Mouse (Mus musculus): ENCODE data around the gene Tmprss7. TPM values are rescaled to one million over a fixed set of nuclear protein-coding genes. Genes with fewer than 3 reads are reported as not detected.

Gene Tmprss7
- polyA plus RNA-seq, 1 experiment from 2014 or later = not detected

GRCm38 (mm10) chr16:45695445-45696160 is 2.1 kb upstream of the Tmprss7 start:
- H3K4me3 ChIP-seq (ENCODE audit: low read length) = no peak overlapping the region
- ATAC-seq (ENCODE audit: low read depth) = no peak
- H3K27me3 ChIP-seq (ENCODE audit: control insufficient read depth, insufficient read depth, low read depth, low read length) = no peaks in the 10 kb centered on the region
- H3K4me2 ChIP-seq (ENCODE audit: low read depth, low read length) = no peak overlapping the region
- WGBS = 67% methylated on average over 9 of the region's 9 CpGs
- H3K9me3 ChIP-seq (ENCODE audit: control insufficient read depth, low read length) = no peaks in the 10 kb centered on the region
- H3K27ac ChIP-seq (ENCODE audit: low read length) = no peak overlapping the region
- H3K36me3 ChIP-seq (ENCODE audit: control insufficient read depth, insufficient read depth, low read length) = no peaks in the 10 kb centered on the region
- no peak overlapping the region for H3K9ac ChIP-seq (ENCODE audit: low read length)
- no peaks in the 10 kb centered on the region for H3K4me1 ChIP-seq (replicated peaks; ENCODE audit: control insufficient read depth, insufficient read depth, low read length)

GRCm38 (mm10) chr16:45692851-45693250 is 607 bp downstream of the Tmprss7 start:
- WGBS = 73% methylated on average over 3 of the region's 3 CpGs
- no peaks in the 10 kb centered on the region for H3K27me3 ChIP-seq (ENCODE audit: control insufficient read depth, insufficient read depth, low read depth, low read length)
- no peak overlapping the region for H3K4me2 ChIP-seq (ENCODE audit: low read depth, low read length)
- H3K27ac ChIP-seq (ENCODE audit: low read length) = no peak overlapping the region
- H3K4me1 ChIP-seq (replicated peaks; ENCODE audit: control insufficient read depth, insufficient read depth, low read length) = no peaks in the 10 kb centered on the region
- no peaks in the 10 kb centered on the region for H3K9me3 ChIP-seq (ENCODE audit: control insufficient read depth, low read length)
- ATAC-seq (ENCODE audit: low read depth) = no peak
- H3K9ac ChIP-seq (ENCODE audit: low read length) = no peak overlapping the region
- no peaks in the 10 kb centered on the region for H3K36me3 ChIP-seq (ENCODE audit: control insufficient read depth, insufficient read depth, low read length)
- H3K4me3 ChIP-seq (ENCODE audit: low read length) = no peak overlapping the region

GRCm38 (mm10) chr16:45690178-45690577 is 3.3 kb downstream of the Tmprss7 start:
- ATAC-seq (ENCODE audit: low read depth) = no peak
- Histone ChIP-seq H3K27ac (ENCODE audit: low read length) (no peak overlapping the region), H3K4me3 (ENCODE audit: low read length) (no peak overlapping the region), H3K36me3 (ENCODE audit: control insufficient read depth, insufficient read depth, low read length) (no peaks in the 10 kb centered on the region), H3K9me3 (ENCODE audit: control insufficient read depth, low read length) (no peaks in the 10 kb centered on the region), H3K27me3 (ENCODE audit: control insufficient read depth, insufficient read depth, low read depth, low read length) (no peaks in the 10 kb centered on the region), H3K4me2 (ENCODE audit: low read depth, low read length) (no peak overlapping the region), H3K9ac (ENCODE audit: low read length) (no peak overlapping the region), H3K4me1 (replicated peaks; ENCODE audit: control insufficient read depth, insufficient read depth, low read length) (no peaks in the 10 kb centered on the region)
- 25% methylated on average over 4 of the region's 4 CpGs for WGBS

- no peak overlapping the region for H3K27ac ChIP-seq (ENCODE audit: low read length)
- no peaks in the 10 kb centered on the region for H3K4me1 ChIP-seq (replicated peaks; ENCODE audit: control insufficient read depth, insufficient read depth, low read length)
- H3K9ac ChIP-seq (ENCODE audit: low read length) = no peak overlapping the region
- no peak overlapping the region for H3K4me3 ChIP-seq (ENCODE audit: low read length)
- no peaks in the 10 kb centered on the region for H3K9me3 ChIP-seq (ENCODE audit: control insufficient read depth, low read length)
- no peak for ATAC-seq (ENCODE audit: low read depth)
- no peaks in the 10 kb centered on the region for H3K36me3 ChIP-seq (ENCODE audit: control insufficient read depth, insufficient read depth, low read length)
- 68% methylated on average over 3 of the region's 3 CpGs for WGBS
- no peak overlapping the region for H3K4me2 ChIP-seq (ENCODE audit: low read depth, low read length)
- no peaks in the 10 kb centered on the region for H3K27me3 ChIP-seq (ENCODE audit: control insufficient read depth, insufficient read depth, low read depth, low read length)
These were observed 6.6 kb downstream of the Tmprss7 start for GRCm38 (mm10) chr16:45686833-45687232.

- H3K4me2 ChIP-seq (ENCODE audit: low read depth, low read length) = no peak overlapping the region
- H3K4me3 ChIP-seq (ENCODE audit: low read length) = no peak overlapping the region
- H3K27ac ChIP-seq (ENCODE audit: low read length) = no peak overlapping the region
- ATAC-seq (ENCODE audit: low read depth) = no peak
- H3K9ac ChIP-seq (ENCODE audit: low read length) = no peak overlapping the region
- H3K9me3 ChIP-seq (ENCODE audit: control insufficient read depth, low read length) = no peaks in the 10 kb centered on the region
- WGBS = 58% methylated on average over 3 of the region's 3 CpGs
- H3K27me3 ChIP-seq (ENCODE audit: control insufficient read depth, insufficient read depth, low read depth, low read length) = no peaks in the 10 kb centered on the region
- no peaks in the 10 kb centered on the region for H3K4me1 ChIP-seq (replicated peaks; ENCODE audit: control insufficient read depth, insufficient read depth, low read length)
- no peaks in the 10 kb centered on the region for H3K36me3 ChIP-seq (ENCODE audit: control insufficient read depth, insufficient read depth, low read length)
These were observed 8.2 kb downstream of the Tmprss7 start for GRCm38 (mm10) chr16:45685295-45685694.

GRCm38 (mm10) chr16:45684815-45685214 is 8.6 kb downstream of the Tmprss7 start:
- Histone ChIP-seq H3K4me2 (ENCODE audit: low read depth, low read length) (no peak overlapping the region), H3K4me3 (ENCODE audit: low read length) (no peak overlapping the region), H3K9me3 (ENCODE audit: control insufficient read depth, low read length) (no peaks in the 10 kb centered on the region), H3K36me3 (ENCODE audit: control insufficient read depth, insufficient read depth, low read length) (no peaks in the 10 kb centered on the region), H3K9ac (ENCODE audit: low read length) (no peak overlapping the region), H3K27me3 (ENCODE audit: control insufficient read depth, insufficient read depth, low read depth, low read length) (no peaks in the 10 kb centered on the region), H3K4me1 (replicated peaks; ENCODE audit: control insufficient read depth, insufficient read depth, low read length) (no peaks in the 10 kb centered on the region), H3K27ac (ENCODE audit: low read length) (no peak overlapping the region)
- 13% methylated on average over 8 of the region's 8 CpGs for WGBS
- no peak for ATAC-seq (ENCODE audit: low read depth)

GRCm38 (mm10) chr16:45676462-45676861 is 17.0 kb downstream of the Tmprss7 start:
- Histone ChIP-seq H3K27me3 (ENCODE audit: control insufficient read depth, insufficient read depth, low read depth, low read length) (no peaks in the 10 kb centered on the region), H3K9me3 (ENCODE audit: control insufficient read depth, low read length) (no peaks in the 10 kb centered on the region), H3K4me3 (ENCODE audit: low read length) (no peak overlapping the region), H3K36me3 (ENCODE audit: control insufficient read depth, insufficient read depth, low read length) (no peaks in the 10 kb centered on the region), H3K9ac (ENCODE audit: low read length) (no peak overlapping the region), H3K4me2 (ENCODE audit: low read depth, low read length) (no peak overlapping the region), H3K4me1 (replicated peaks; ENCODE audit: control insufficient read depth, insufficient read depth, low read length) (no peaks in the 10 kb centered on the region), H3K27ac (ENCODE audit: low read length) (no peak overlapping the region)
- no peak for ATAC-seq (ENCODE audit: low read depth)
- WGBS = 13% methylated on average over 1 of the region's 1 CpGs

GRCm38 (mm10) chr16:45670005-45670404 is 23.5 kb downstream of the Tmprss7 start:
- WGBS = 58% methylated on average over 4 of the region's 4 CpGs
- H3K9ac ChIP-seq (ENCODE audit: low read length) = no peak overlapping the region
- no peaks in the 10 kb centered on the region for H3K36me3 ChIP-seq (ENCODE audit: control insufficient read depth, insufficient read depth, low read length)
- H3K4me2 ChIP-seq (ENCODE audit: low read depth, low read length) = no peak overlapping the region
- H3K4me1 ChIP-seq (replicated peaks; ENCODE audit: control insufficient read depth, insufficient read depth, low read length) = no peaks in the 10 kb centered on the region
- no peak overlapping the region for H3K27ac ChIP-seq (ENCODE audit: low read length)
- no peak for ATAC-seq (ENCODE audit: low read depth)
- H3K4me3 ChIP-seq (ENCODE audit: low read length) = no peak overlapping the region
- H3K9me3 ChIP-seq (ENCODE audit: control insufficient read depth, low read length) = no peaks in the 10 kb centered on the region
- no peaks in the 10 kb centered on the region for H3K27me3 ChIP-seq (ENCODE audit: control insufficient read depth, insufficient read depth, low read depth, low read length)

GRCm38 (mm10) chr16:45668178-45668577 is 25.3 kb downstream of the Tmprss7 start:
- H3K4me1 ChIP-seq (replicated peaks; ENCODE audit: control insufficient read depth, insufficient read depth, low read length) = no peaks in the 10 kb centered on the region

More at GRCm38 (mm10) chr16:45668178-45668577, 25.3 kb downstream of the Tmprss7 start:
- Histone ChIP-seq H3K9me3 (ENCODE audit: control insufficient read depth, low read length) (no peaks in the 10 kb centered on the region), H3K4me2 (ENCODE audit: low read depth, low read length) (no peak overlapping the region), H3K4me3 (ENCODE audit: low read length) (no peak overlapping the region), H3K27me3 (ENCODE audit: control insufficient read depth, insufficient read depth, low read depth, low read length) (no peaks in the 10 kb centered on the region), H3K9ac (ENCODE audit: low read length) (no peak overlapping the region), H3K27ac (ENCODE audit: low read length) (no peak overlapping the region), H3K36me3 (ENCODE audit: control insufficient read depth, insufficient read depth, low read length) (no peaks in the 10 kb centered on the region)
- WGBS = 53% methylated on average over 3 of the region's 3 CpGs
- no peak for ATAC-seq (ENCODE audit: low read depth)

Data from lung, embryonic 16.5 days (tissue).